Mouse (Mus musculus): Measurements from ENCODE around the gene Cgas.

Gene Cgas

GRCm38 (mm10) chr9:78463337-78463736 is 20.3 kb upstream of the Cgas start:
- no peak for DNase-seq (ENCODE audit: low read depth, low spot score)

DNA sequence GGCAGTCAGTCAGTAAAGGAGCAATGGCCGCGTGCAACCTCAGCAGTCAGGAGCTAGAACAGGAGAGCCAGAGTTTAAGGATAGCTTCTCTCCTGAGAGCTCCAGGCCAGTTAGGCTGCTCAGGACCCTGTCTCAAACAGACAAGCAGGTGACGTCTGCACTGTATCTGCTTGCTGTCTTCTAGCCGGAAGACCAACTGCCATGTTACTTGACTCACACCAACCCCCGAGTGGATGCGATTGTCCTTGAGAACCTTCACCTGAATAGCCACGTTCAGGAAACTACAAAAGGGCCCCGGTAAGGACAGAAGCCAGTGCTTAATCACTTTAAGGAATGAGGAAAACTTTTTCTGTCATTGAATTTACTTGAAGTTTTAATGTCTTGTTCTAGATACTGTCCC is 14.0 kb upstream of the Cgas start:
- no peak for DNase-seq (ENCODE audit: low read depth, low spot score)

- no peak for DNase-seq (ENCODE audit: low read depth, low spot score)
Observed at GRCm38 (mm10) chr9:78451382-78451781, 8.3 kb upstream of the Cgas start.

DNA sequence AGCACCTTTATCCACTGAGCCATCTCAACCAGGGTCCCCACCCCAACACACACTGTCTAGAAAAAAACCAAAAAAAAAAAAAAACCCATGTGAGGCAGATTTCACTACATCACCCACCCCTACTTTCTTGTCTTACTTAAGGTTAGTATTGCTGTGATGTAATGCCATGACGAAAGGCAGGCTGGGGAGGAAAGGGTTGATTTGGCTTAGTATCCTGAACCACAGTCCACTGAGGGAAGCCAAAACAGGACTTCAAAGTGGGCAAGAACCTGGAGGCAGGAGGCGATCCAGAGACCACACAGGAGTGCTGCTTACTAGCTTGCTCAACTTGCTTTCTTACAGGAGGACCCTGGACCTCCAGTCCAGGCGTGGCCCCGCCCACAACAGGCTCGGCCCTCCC is 7.4 kb upstream of the Cgas start:
- DNase-seq (ENCODE audit: low read depth, low spot score), result no peak

GRCm38 (mm10) chr9:78447973-78448873 is 5.2 kb upstream of the Cgas start, which contains the start of the genes Mto1 and Gm17324:
Gene Mto1 (plus strand): TSS chr9:78448208.
Gene Gm17324 (minus strand): TSS chr9:78448786.
- DNase-seq (ENCODE audit: low read depth, low spot score), result peak; percentile 97

- no peak for DNase-seq (ENCODE audit: low read depth, low spot score)
Observed at GRCm38 (mm10) chr9:78447606-78447972, 4.6 kb upstream of the Cgas start.

- no peak for DNase-seq (ENCODE audit: low read depth, low spot score)
Observed at GRCm38 (mm10) chr9:78442237-78442578, 829 bp downstream of the Cgas start.

DNA sequence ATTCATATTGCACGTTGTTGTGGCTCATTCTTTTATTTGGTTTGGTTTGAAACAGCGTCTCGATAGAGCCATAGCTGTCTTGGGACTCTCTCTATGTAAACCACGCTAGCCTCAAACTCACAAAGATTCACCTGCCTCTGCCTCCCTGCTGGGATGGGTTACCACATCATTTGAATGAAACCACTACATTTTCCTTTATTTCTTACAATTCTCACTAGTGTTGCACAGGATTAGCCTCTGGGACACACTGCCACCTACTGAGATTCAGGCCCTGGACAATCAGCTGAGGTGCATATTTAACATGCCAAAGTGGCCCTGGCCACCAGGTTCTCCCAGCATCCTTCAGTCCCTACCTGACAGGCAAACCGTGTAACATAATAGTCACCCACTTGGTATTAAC is 3.6 kb downstream of the Cgas start:
- DNase-seq (ENCODE audit: low read depth, low spot score), result no peak

DNA sequence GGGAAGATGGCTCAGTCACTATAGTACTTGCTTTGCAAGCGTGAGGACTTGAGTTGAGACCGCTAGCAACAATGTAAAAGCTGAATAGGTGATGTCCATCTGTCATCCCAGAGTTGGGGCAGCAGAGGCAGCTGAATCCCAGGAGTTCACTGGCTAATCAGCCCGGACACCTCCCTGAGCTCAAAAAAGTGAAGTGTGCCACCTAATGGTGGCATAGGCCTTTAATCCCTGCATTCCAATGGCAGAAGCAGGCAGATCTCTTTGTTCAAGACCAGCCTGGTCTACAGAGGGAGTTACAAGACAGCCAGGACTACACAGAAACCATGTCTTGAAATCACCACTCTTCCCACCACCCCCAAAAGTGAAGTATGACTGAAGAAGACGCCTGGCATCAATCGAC is 10.6 kb downstream of the Cgas start:
- DNase-seq (ENCODE audit: low read depth, low spot score), result no peak

DNA sequence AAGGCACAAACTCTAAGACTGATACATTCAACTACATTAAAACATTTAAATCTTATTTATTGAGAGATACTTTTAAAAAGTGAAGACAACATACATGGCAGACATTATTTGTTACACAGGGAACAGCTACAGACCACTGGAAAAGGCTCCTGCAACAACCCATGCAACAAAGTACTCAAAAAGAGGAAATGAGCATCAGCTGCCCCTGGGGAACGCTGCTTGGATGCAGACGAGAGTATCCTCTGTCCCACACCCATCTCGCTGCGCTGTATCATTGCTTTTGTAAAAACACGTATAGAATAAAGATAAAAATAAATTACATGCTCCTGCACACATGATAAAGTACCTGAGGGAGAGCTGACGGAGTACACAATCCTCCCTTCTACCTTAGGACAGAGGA is 12.6 kb downstream of the Cgas start:
- DNase-seq (ENCODE audit: low read depth, low spot score), result no peak

DNA sequence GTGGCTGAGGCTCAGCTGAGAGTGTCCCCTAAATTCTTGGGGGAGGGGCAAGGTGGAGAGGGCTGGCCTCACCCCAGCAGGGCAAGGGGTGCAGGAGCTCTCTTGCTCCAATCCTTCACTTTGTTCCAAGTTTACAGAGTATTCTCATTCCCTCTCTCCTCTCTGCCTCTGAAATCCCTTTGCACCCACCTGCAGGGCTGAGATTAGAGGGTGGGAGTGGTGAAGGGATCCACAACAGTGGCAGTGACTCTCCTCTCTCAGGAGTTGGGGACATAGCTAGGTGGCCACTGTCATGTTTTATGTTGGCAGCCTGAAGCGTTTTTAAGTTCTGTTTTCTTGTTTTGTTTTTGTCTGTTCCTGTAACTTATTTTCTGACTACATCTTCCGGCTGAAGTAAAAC is 13.5 kb downstream of the Cgas start:
- no peak for DNase-seq (ENCODE audit: low read depth, low spot score)

DNA sequence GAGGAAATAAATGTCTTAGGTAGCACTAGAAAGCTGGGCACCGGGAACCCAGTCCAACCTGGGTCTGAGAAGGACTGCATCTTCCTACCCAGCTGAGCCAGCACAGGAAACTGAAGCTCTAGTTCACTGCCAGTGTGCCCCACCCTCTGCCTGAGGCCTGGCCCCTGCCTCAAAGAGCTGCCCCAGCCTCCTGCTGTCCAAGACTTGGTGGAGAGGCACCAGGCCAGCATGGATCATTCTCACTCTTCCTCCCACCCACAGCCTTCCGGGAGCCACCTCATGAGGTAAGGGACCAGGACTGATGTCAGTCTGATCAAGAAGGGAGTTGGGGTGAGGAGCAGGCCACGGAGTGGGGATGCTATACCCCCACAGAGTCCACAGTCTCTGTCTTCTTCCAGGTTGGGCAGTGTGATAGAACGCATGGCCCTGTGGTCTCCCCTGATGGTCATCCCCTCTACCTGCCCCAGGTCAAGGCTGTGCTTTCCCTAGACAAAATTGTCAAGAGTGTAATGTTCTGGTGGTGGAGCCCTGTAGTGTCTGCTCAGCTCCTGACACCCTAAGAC is 14.1 kb downstream of the Cgas start:
- DNase-seq (ENCODE audit: low read depth, low spot score), result no peak

GRCm38 (mm10) chr9:78428185-78428584 is 14.9 kb downstream of the Cgas start:
- no peak for DNase-seq (ENCODE audit: low read depth, low spot score)

DNA sequence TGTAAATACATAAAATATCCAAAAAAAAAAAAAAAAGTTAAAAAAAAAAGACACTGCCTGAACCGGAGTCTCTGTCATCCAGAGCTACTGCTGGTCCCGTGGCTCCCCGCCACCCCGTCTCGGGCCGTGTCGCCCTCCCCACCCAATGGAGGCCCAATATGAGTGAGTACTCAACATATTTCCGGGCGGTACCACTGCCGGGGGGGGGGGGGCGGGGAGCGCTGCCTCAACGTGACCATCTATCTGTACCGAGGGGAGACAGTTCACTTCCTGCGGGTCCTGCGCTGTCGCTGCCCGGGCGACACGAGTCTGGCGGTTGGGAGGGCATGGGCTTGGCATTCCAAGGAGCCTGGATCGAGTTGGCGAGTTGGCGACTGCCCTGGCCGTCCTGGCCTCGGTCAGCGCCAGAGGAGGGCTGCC is 15.7 kb downstream of the Cgas start:
- peak; percentile 74 for DNase-seq (ENCODE audit: low read depth, low spot score)

DNA sequence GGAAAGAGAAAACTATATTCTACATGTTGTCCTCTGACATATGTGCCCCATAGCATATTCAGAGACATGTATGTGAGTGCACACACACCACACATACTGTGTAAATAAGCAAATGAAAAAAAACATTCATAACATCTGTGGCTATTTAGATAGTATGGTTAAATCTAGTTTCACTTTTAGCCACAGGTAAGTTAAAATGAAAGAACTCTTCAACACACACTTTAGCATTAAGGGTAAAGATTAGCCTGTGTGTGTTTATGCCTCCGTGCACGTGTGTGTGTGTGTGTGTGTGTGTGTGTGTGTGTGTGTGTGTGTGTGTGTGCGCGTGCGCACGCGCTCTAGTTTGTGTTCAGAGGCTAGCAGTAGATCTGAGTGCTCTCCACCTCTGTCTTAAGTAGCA is 41.4 kb downstream of the Cgas start:
- no peak for DNase-seq (ENCODE audit: low read depth, low spot score)

DNA sequence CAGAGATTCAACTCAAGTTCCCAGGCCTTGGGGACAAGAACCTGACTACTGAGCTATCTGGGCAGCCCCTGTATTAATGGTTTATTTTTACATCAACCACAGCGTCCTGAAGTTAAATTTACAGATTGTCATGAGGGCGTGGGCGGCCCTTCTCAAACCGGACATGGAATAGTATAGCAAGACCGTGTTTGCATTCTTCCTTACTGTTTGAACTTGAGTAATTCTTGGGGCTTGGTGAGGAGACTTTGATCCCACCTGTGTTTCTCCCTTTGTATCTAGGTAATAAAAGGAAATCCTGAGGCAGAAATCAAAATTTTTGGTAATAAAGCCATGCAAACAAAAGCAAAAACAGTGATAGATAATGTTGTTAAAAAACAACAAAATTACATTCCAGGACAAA is 42.5 kb downstream of the Cgas start:
- no peak for DNase-seq (ENCODE audit: low read depth, low spot score)

- no peak for DNase-seq (ENCODE audit: low read depth, low spot score)
Observed at GRCm38 (mm10) chr9:78396517-78396916, 46.5 kb downstream of the Cgas start.

DNA sequence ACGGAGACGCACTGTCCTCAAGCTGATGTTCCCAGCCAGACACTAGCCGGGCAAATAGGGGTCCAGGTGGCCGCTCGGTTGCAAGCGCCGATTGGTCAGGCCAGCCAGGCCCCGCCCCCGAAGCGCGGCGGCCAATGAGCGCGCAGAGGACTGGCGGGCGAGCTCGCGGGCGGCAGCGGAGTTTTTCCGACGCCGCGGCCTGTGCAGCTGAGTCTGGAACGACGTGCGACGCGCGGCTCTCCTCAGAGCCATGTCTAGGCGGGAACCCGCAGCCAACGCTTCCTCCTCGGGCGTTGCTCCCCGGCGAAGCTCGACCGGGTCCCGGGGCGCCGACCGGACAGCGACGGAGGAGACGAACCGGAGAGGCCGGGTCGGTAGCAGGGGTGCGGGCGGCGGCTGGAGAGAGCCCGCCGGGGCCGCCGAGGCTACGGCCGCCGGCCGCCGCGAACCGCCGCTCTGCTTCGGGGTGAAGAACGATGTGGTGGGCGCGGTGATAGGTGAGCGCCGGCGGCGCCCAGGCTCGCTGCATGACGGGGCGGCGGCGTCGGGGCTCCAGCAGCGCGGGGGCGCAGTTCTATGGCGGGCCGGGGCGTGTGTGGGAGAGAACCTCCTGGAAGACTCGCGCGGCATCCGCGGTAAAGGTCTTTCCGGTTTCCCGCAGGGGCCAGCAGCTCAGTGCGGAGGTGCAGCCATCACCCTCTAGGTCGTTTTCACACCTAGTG is 47.2 kb downstream of the Cgas start, which contains the start of gene Ddx43:
Gene Ddx43 (plus strand): TSS at position 148 of the 722 bp plus-strand sequence.
- DNase-seq (ENCODE audit: low read depth, low spot score), result peak; percentile 68

DNA sequence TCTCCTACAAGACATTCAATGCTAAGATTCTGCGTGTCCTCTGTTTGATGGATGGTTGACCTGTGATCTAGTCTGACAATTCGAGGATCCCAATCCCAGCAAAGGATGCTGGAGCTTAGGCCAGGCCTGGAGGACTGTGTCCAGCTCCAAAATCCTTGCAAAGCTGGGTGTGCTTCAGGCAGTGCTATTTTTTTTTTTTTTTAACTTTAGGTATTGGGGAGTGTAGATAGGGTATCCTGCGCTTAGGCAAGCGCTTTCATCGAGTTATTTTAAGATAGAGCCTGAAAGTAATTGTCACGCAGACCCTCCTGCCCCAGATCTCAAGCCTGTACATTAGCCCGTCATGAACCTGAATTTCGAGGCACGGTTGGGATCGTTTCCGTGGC is 47.8 kb downstream of the Cgas start:
- DNase-seq (ENCODE audit: low read depth, low spot score), result no peak

DNA sequence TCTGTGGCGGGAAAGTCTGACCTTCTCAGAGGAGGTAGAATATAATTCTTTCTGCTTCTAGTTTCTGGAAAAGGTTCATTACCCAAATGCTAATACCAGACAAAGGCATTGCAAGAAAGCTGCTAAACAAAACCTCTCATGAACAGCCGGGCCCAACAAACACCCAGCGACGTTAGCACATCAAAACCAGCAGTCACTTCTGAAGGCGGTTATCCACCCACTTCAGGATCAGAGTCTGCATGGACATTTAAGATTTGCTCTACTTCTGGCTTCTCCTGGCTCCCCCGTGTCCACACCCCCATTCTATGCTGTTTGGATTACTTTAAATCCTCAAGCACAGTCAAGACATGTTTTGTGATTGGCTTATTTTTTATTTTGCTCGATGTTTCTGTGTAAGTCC is 48.4 kb downstream of the Cgas start:
- no peak for DNase-seq (ENCODE audit: low read depth, low spot score)

DNA sequence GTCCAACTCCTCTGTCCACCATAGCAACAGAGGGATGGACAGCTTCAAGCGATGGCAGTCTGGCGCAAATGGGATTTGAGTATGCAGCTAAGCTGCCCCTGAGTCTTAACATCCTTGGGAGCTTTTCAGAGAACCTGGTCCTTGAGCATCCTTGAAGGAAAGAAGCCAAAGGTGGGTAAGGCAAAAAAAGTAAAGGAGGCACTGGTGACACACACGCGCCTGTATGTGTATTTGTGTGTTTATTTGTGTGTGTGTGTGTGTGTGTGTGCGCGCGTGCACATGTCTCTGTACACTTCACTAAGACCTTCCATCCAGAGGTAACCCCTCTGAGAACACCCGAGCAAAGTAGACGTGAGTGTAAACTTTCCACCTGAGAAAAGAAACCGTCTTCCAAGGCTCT is 49.3 kb downstream of the Cgas start:
- DNase-seq (ENCODE audit: low read depth, low spot score), result no peak

- no peak for DNase-seq (ENCODE audit: low read depth, low spot score)
Observed at GRCm38 (mm10) chr9:78389981-78390380, 53.1 kb downstream of the Cgas start.

GRCm38 (mm10) chr9:78386947-78387346 is 56.1 kb downstream of the Cgas start:
- DNase-seq (ENCODE audit: low read depth, low spot score), result peak; percentile 13

Measured in CD4-positive helper T cell, adult 2 months (primary cell).